Mouse (Mus musculus): ENCODE results near the gene Prpf6. TPM values are rescaled to one million over a fixed set of nuclear protein-coding genes. Genes with fewer than 3 reads are reported as not detected.

Prpf6 gene
- polyA plus RNA-seq, 1 experiment from 2014 or later, result 77.0 TPM

DNA sequence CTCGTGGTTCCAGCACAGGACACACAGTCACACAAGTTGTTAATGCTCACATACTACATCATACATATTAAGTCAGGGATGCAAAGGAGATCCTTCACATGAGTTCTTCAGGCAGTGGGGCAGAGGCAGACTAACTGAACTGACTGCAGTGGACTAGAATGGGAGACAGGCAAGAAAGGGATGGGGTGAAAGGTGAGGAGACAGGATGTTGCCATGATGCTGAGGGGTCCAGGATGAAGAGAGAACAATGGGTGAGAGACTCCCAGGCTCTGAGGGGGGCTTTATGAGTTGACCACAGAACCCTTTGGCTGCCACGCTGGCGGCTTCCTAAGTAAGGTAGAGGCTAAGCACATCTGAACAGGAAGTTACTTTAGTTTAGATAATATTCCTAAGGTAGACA lies 102.9 kb downstream of the Prpf6 start:
- Histone ChIP-seq H3K4me3 (ENCODE audit: low read depth, low read length) (no peak overlapping the region), H3K9me3 (ENCODE audit: control insufficient read depth, low read length) (no peaks in the 10 kb centered on the region), H3K36me3 (ENCODE audit: control insufficient read depth, insufficient read depth, low read length) (no peaks in the 10 kb centered on the region), H3K27me3 (ENCODE audit: control insufficient read depth, insufficient read depth, low read length) (no peaks in the 10 kb centered on the region), H3K27ac (ENCODE audit: low read depth, low read length) (no peak overlapping the region), H3K4me1 (ENCODE audit: control insufficient read depth, insufficient read depth, low read length) (peaks cover 9% of the 10 kb centered on the region), H3K4me2 (no peak overlapping the region; the same call in 1 of the 2 replicates), H3K9ac (ENCODE audit: low read length) (peak overlapping the region; percentile 82; the same call in 1 of the 2 replicates)
- DNase-seq (ENCODE audit: low spot score, missing footprints) (no peak), ATAC-seq (ENCODE audit: low FRiP score) (no peak)
- 88% methylated on average over 3 of the region's 3 CpGs for WGBS

DNA sequence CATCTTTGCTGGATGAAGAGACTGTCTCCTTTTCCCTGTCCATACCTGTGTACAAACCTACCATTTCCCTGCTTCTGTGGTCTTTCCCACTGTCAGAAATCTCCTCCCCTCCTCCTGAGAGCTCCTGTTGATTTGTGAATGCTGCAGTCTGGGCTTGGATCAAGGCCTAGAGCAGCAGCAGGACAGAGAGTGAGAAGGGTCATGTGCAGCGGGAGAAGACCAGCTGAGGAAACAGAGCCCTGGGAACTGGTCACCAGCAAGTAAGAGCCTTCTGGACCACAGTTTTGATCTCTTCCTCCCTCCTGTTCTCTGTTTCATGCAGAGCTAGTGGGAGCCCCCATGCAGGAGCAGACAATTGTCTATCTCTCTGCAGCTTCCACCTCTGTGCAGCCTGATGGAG lies 104.1 kb downstream of the Prpf6 start:
- Histone ChIP-seq H3K9ac (ENCODE audit: low read length) (no peak overlapping the region), H3K4me3 (ENCODE audit: low read depth, low read length) (no peak overlapping the region), H3K27me3 (ENCODE audit: control insufficient read depth, insufficient read depth, low read length) (no peaks in the 10 kb centered on the region), H3K9me3 (ENCODE audit: control insufficient read depth, low read length) (no peaks in the 10 kb centered on the region), H3K27ac (ENCODE audit: low read depth, low read length) (no peak overlapping the region), H3K4me2 (no peak overlapping the region), H3K36me3 (ENCODE audit: control insufficient read depth, insufficient read depth, low read length) (no peaks in the 10 kb centered on the region), H3K4me1 (ENCODE audit: control insufficient read depth, insufficient read depth, low read length) (peaks cover 9% of the 10 kb centered on the region)
- ATAC-seq (ENCODE audit: low FRiP score) (no peak), DNase-seq (ENCODE audit: low spot score, missing footprints) (no peak)
- WGBS, result 84% methylated on average over 1 of the region's 1 CpGs

DNA sequence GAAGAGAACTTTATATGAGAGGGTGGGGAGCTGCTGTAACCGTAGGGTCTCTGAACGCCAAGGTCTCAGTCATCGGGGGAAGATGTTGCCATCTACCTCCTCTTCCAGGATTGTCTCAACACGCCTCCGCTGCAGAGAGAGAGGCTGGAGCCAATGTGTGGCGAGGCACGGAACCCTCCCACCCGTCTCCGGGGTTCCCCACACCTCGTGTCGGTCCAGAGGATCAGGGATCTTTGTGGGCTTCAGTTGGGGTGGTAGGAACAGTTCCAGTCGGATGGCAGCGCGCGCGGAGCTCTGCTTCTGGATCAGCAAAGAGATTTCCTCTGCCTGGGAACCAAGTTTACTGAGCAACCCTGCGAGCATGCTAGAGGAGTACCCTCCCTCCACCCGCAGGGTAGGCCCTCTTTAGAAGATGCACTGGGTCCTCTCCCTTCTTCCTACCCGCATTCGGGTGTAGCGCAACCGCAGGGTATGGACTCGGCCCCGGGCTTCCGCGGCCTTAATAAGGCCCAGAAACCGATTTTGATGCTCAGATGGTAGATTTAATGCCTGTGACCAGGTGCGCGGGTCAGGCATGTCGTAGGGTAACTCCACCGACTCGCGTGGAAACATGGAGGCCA lies 105.2 kb downstream of the Prpf6 start:
- DNase-seq (ENCODE audit: low spot score, missing footprints) (no peak), ATAC-seq (ENCODE audit: low FRiP score) (no peak)
- H3K36me3 ChIP-seq (ENCODE audit: control insufficient read depth, insufficient read depth, low read length), result no peaks in the 10 kb centered on the region
- no peak overlapping the region for H3K9ac ChIP-seq (ENCODE audit: low read length)
- no peak overlapping the region for H3K27ac ChIP-seq (ENCODE audit: low read depth, low read length)
- peaks cover 9% of the 10 kb centered on the region for H3K4me1 ChIP-seq (ENCODE audit: control insufficient read depth, insufficient read depth, low read length)
- no peak overlapping the region for H3K4me3 ChIP-seq (ENCODE audit: low read depth, low read length)
- 82% methylated on average over 33 of the region's 33 CpGs for WGBS
- no peaks in the 10 kb centered on the region for H3K9me3 ChIP-seq (ENCODE audit: control insufficient read depth, low read length)
- no peak overlapping the region for H3K4me2 ChIP-seq
- no peaks in the 10 kb centered on the region for H3K27me3 ChIP-seq (ENCODE audit: control insufficient read depth, insufficient read depth, low read length)

DNA sequence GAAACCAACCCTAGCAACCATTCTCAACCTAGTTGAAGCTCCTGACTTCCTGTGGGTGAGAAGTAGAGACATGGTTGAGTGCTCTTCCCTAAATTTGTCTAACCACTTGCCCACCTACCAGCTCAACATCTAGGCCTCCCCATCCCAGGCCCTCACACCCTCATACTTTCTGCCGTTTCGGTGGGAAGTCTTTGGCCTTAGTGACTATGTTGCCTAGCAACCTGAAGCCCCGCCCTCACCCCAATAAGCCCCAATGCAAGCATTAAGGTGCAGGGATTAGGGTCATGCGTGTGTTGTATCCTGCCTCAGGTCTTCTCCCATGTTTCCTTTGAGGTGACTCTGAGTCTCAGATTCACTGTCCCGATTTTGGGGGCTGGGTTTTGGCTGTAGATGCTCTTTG lies 106.6 kb downstream of the Prpf6 start, which contains the start of gene Lkaaear1:
Gene Lkaaear1, minus strand, starts transcription at position 202 of the 400 bp plus-strand sequence.
- H3K4me1 ChIP-seq (ENCODE audit: control insufficient read depth, insufficient read depth, low read length), result 0 out of 2 replicates have a peak, but pooled peaks cover 2% of the 10 kb centered on the region
- H3K4me3 ChIP-seq (ENCODE audit: low read depth, low read length), result no peak within 1 kb of the TSS
- ATAC-seq (ENCODE audit: low FRiP score) (no peak), DNase-seq (ENCODE audit: low spot score, missing footprints) (no peak)
- no peak within 1 kb of the TSS for H3K9ac ChIP-seq (ENCODE audit: low read length)
- WGBS, result 46% methylated on average over 5 of the region's 5 CpGs
- no peaks in the 10 kb centered on the region for H3K9me3 ChIP-seq (ENCODE audit: control insufficient read depth, low read length)
- no peak within 1 kb of the TSS for H3K4me2 ChIP-seq
- no peaks in the 10 kb centered on the region for H3K36me3 ChIP-seq (ENCODE audit: control insufficient read depth, insufficient read depth, low read length)
- no peaks in the 10 kb centered on the region for H3K27me3 ChIP-seq (ENCODE audit: control insufficient read depth, insufficient read depth, low read length)
- no peak within 1 kb of the TSS for H3K27ac ChIP-seq (ENCODE audit: low read depth, low read length)

Small RNAs within 50 kb of the gene (microRNA-seq; reads per million reads assigned to microRNA genes)
- not detected for gene Mir7006

Other genes with a start within 250 kb of the Prpf6 start
- 34.5 and 36.8 TPM in 2 replicates for gene Zgpat, start 226.9 kb upstream of the Prpf6 start, polyA plus RNA-seq (2014; fragmentation: Nextera tagmentation; extraction: Ambion mirVana)
- gene Arfrp1, start 226.5 kb upstream of the Prpf6 start, polyA plus RNA-seq (2014; fragmentation: Nextera tagmentation; extraction: Ambion mirVana), result 54.2 and 60.9 TPM in 2 replicates
- gene Lime1, start 211.8 kb upstream of the Prpf6 start, polyA plus RNA-seq (2014; fragmentation: Nextera tagmentation; extraction: Ambion mirVana), result 19.7 TPM in 2 replicates
- 16.2 and 16.5 TPM in 2 replicates for gene Zbtb46, start 132.4 kb upstream of the Prpf6 start, polyA plus RNA-seq (2014; fragmentation: Nextera tagmentation; extraction: Ambion mirVana)
- 0.15 and 0.21 TPM in 2 replicates for gene Abhd16b, start 98.7 kb upstream of the Prpf6 start, polyA plus RNA-seq (2014; fragmentation: Nextera tagmentation; extraction: Ambion mirVana)
- 146 and 149 TPM in 2 replicates for gene Tpd52l2, start 94.7 kb upstream of the Prpf6 start, polyA plus RNA-seq (2014; fragmentation: Nextera tagmentation; extraction: Ambion mirVana)
- gene Dnajc5, start 71.4 kb upstream of the Prpf6 start, polyA plus RNA-seq (2014; fragmentation: Nextera tagmentation; extraction: Ambion mirVana), result 93.6 and 102 TPM in 2 replicates
- 46.4 and 50.2 TPM in 2 replicates for gene Uckl1, start 7.0 kb upstream of the Prpf6 start, polyA plus RNA-seq (2014; fragmentation: Nextera tagmentation; extraction: Ambion mirVana)
- 24.6 and 27.0 TPM in 2 replicates for gene Zfp512b, start 935 bp downstream of the Prpf6 start, polyA plus RNA-seq (2014; fragmentation: Nextera tagmentation; extraction: Ambion mirVana)
- 63.4 and 64.4 TPM in 2 replicates for gene Samd10, start 7.3 kb downstream of the Prpf6 start, polyA plus RNA-seq (2014; fragmentation: Nextera tagmentation; extraction: Ambion mirVana)
- gene Gm29797, start 65.2 kb downstream of the Prpf6 start, polyA plus RNA-seq (2014; fragmentation: Nextera tagmentation; extraction: Ambion mirVana), result not detected in 2 replicates
- 12.5 and 14.6 TPM in 2 replicates for gene Sox18, start 79.8 kb downstream of the Prpf6 start, polyA plus RNA-seq (2014; fragmentation: Nextera tagmentation; extraction: Ambion mirVana)
- gene Tcea2, start 88.4 kb downstream of the Prpf6 start, polyA plus RNA-seq (2014; fragmentation: Nextera tagmentation; extraction: Ambion mirVana), result 15.5 and 16.0 TPM in 2 replicates
- gene Rgs19, start 102.1 kb downstream of the Prpf6 start, polyA plus RNA-seq (2014; fragmentation: Nextera tagmentation; extraction: Ambion mirVana), result 61.6 and 65.4 TPM in 2 replicates
- not detected in 2 replicates for gene Lkaaear1, start 106.6 kb downstream of the Prpf6 start, polyA plus RNA-seq (2014; fragmentation: Nextera tagmentation; extraction: Ambion mirVana)
- gene Oprl1, start 123.1 kb downstream of the Prpf6 start, polyA plus RNA-seq (2014; fragmentation: Nextera tagmentation; extraction: Ambion mirVana), result 21.7 and 22.9 TPM in 2 replicates
- 28.7 and 31.0 TPM in 2 replicates for gene Myt1, start 171.5 kb downstream of the Prpf6 start, polyA plus RNA-seq (2014; fragmentation: Nextera tagmentation; extraction: Ambion mirVana)
- 36.5 and 37.7 TPM in 2 replicates for gene Pcmtd2, start 246.0 kb downstream of the Prpf6 start, polyA plus RNA-seq (2014; fragmentation: Nextera tagmentation; extraction: Ambion mirVana)